Mouse (Mus musculus): ENCODE measurements around the gene Hoxc6. TPM values are rescaled to one million over a fixed set of nuclear protein-coding genes. Genes with fewer than 3 reads are reported as not detected.

The Hoxc6 gene
- polyA plus RNA-seq, 1 experiment from 2014 or later: 0.09 TPM

DNA sequence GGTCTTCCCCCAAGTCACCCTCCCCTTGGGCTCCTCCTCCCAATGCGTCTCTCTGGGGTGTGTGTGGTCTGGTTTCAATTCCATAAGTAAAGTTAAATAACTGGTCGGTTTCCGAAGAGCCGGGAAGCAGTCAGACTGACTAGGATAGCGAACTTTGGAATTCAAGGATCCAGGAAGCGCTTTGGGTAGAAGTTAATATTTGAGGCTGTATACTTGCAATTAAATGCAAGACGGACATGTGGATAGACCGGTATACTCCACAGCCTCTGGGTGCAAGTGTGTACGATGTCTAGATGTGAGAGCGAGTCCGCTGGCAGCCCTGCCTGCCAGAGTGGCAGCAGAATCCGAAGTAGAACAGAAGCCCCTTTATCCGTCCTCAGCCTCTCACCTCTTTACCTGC lies 35.6 kb upstream of the Hoxc6 start:
- Histone ChIP-seq H3K27ac (replicated peaks) (no peak overlapping the region), H3K4me1 (replicated peaks) (no peaks in the 10 kb centered on the region; the same call in 1 of the 2 replicates), H3K27me3 (peaks cover 98% of the 10 kb centered on the region), H3K36me3 (replicated peaks) (no peaks in the 10 kb centered on the region), H3K4me2 (no peak overlapping the region), H3K9ac (no peak overlapping the region), H3K4me3 (replicated peaks) (no peak overlapping the region), H3K9me3 (replicated peaks) (no peaks in the 10 kb centered on the region)
- 3% methylated on average over 13 of the region's 13 CpGs for WGBS (ENCODE audit: insufficient replicate concordance)
- ATAC-seq (ENCODE audit: insufficient read depth): no peak

DNA sequence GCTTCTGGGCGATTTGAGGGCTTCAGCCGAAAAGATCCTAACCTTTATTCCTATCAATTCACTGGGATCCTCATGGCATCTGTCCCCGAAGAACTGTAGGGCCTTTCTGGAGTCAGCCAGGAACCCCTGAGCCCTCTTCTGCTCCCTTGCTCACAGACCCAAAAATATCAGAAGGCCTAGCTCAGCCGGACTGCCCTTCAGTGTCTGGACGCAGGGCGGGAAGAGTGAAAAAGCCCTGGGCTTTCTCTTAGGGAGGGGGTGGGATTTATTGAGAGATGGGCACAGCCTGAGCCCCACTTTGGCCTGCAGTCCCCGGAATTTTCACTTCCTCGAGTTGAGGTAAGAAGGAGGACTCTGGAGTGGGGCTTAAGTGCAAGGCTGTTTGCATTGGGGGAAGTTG lies 34.8 kb upstream of the Hoxc6 start:
- H3K4me1 ChIP-seq (replicated peaks): no peaks in the 10 kb centered on the region; the same call in 1 of the 2 replicates
- H3K27ac ChIP-seq (replicated peaks): no peak overlapping the region
- peaks cover 97% of the 10 kb centered on the region for H3K27me3 ChIP-seq
- no peak overlapping the region for H3K4me3 ChIP-seq (replicated peaks)
- H3K9me3 ChIP-seq (replicated peaks): no peaks in the 10 kb centered on the region
- no peak overlapping the region for H3K9ac ChIP-seq
- WGBS (ENCODE audit: insufficient replicate concordance): 5% methylated on average over 8 of the region's 8 CpGs
- H3K4me2 ChIP-seq: no peak overlapping the region
- no peak for ATAC-seq (ENCODE audit: insufficient read depth)
- no peaks in the 10 kb centered on the region for H3K36me3 ChIP-seq (replicated peaks)

DNA sequence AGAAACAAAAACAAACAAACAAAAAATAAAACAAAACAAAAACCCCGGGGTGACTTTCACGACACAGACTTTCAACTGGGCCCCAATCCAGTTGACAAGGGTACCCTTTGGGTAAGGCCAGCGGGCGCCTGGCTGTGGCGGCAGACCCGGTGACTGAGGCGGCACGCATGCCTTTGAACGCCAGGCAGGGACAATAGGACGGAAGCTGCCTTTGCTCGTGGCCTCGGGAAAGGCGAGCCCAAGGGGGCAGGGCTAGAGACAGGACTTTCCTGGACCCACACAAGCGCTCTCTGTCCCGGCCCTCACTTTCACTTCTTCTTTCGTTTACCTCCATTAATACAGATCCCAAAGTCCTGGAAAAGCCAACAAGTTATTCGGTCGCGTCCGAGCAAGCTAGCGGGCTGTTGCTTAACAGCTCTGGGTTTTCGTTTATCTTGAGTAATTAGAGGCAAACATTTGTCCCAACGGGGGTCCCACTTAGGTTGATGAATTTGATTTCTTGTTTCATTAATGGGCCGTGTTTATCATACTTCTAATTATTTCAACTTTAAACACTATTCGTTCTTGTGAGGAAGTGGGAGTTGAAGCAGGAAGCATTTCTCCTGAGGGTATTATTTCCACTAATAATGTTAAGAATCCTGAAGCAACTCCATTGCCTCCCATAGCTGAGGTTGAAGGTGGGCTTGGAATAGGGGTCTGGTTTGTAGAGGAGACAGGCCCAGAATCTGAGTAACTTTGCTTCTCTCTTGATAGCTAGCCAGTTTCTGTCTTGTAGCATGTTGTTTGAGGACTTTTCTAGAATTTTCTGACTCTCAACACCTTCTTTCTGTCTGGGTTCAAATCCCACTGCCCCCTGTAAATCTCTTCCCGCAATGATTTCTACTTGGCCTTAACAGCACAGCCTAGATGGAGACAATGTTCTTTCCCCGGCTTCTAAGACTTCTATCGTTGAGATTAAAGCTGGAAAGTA lies 34.1 kb upstream of the Hoxc6 start:
- no peak for ATAC-seq (ENCODE audit: insufficient read depth)
- H3K4me1 ChIP-seq (replicated peaks): no peaks in the 10 kb centered on the region; the same call in 1 of the 2 replicates
- H3K27ac ChIP-seq (replicated peaks): no peak overlapping the region

DNA sequence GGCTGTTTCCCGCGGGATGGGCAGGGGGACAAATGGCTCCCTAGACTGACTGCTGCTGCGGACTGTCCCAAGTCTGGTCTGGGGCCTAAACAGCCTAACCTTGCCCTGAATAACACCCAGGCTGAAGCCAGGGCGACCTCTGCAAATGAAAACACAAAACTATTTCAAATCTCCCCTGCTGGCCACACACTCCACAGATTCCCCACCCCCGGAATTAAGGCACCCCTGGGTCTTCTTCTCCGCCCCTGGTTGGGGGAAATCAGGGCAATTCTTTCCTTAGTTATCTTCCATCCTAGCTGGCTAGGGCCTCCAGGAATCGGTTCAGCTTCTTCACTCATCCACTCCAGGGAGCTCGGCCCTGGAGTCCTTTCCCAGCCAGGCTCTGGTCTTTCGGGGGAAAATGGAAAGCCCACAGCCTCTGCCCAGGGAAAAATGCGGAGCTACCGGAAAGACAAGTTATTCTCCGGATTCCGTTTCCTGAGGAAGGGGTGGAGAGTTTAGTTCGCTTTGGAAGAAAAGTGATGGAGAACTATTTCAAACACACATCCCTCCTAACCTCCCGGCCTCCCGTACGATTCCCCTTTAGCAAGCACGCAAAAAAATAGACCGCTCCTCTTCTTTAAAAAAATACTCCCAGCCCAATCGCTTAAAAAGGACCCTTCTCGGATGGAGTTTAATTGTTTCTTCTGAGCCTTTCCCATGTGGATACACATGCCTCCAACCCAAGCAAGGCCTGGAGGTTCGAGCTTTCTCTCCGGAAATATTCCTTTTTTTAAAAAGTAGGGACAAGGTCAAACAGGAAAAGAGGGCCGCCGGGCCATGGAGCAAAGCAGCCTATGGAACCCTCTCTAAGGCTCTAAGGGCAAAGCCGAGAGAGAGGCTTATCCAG lies 32.8 kb upstream of the Hoxc6 start:
- H3K27me3 ChIP-seq: peaks cover 98% of the 10 kb centered on the region
- no peaks in the 10 kb centered on the region for H3K36me3 ChIP-seq (replicated peaks)
- H3K4me1 ChIP-seq (replicated peaks): no peaks in the 10 kb centered on the region; the same call in 1 of the 2 replicates
- ATAC-seq (ENCODE audit: insufficient read depth): no peak
- no peak overlapping the region for H3K9ac ChIP-seq
- H3K27ac ChIP-seq (replicated peaks): no peak overlapping the region
- 3% methylated on average over 26 of the region's 26 CpGs for WGBS (ENCODE audit: insufficient replicate concordance)
- H3K4me3 ChIP-seq (replicated peaks): no peak overlapping the region
- no peak overlapping the region for H3K4me2 ChIP-seq
- no peaks in the 10 kb centered on the region for H3K9me3 ChIP-seq (replicated peaks)

More for the DNA sequence above, 34.1 kb upstream of the Hoxc6 start:
- H3K36me3 ChIP-seq (replicated peaks): no peaks in the 10 kb centered on the region
- peaks cover 97% of the 10 kb centered on the region for H3K27me3 ChIP-seq
- WGBS (ENCODE audit: insufficient replicate concordance): 2% methylated on average over 28 of the region's 28 CpGs
- H3K4me2 ChIP-seq: no peak overlapping the region
- no peaks in the 10 kb centered on the region for H3K9me3 ChIP-seq (replicated peaks)
- H3K9ac ChIP-seq: no peak overlapping the region
- H3K4me3 ChIP-seq (replicated peaks): no peak overlapping the region

DNA sequence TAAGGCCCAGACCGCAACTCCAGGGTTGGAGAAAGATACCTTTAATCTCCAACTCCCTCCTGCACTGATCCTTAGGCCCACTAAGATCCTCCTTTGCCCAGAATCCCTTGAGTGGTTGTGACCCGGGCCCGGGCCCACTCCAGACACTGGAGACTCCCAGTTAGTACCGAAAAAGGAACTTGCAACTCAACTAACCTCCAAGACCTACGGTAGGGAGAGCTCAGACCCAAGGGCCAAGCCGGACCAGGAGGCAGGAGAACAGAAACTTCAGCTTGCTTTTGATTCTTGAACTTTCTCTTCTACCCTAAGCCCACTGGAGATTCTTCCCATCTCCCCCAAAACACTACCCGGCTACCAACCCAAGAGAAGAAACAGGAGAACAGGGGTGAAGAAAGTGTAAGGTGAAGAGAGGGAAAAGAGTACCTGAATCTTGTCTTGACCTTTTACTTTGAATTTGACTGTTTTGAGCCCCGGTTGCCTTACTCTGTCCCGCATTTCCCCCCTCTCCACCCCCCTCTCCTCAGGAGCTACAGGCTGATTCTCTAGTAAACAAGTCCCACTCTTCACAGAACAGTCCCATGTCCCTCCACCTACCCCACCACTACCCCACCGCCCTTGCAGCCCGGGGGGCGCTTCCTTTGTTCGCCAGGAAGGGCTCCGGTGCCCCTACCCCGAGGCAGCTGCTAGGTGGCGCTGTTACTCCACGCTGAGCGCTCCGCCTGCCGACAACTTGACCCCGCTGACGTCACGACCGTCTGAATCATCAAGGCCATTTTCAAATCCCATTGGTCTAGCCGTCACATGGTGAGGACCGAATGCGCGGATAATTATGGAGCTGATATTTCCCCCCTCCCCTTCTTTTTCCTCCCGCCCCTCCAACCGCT lies 31.9 kb upstream of the Hoxc6 start:
- ATAC-seq (ENCODE audit: insufficient read depth): no peak
- peaks cover 98% of the 10 kb centered on the region for H3K27me3 ChIP-seq

DNA sequence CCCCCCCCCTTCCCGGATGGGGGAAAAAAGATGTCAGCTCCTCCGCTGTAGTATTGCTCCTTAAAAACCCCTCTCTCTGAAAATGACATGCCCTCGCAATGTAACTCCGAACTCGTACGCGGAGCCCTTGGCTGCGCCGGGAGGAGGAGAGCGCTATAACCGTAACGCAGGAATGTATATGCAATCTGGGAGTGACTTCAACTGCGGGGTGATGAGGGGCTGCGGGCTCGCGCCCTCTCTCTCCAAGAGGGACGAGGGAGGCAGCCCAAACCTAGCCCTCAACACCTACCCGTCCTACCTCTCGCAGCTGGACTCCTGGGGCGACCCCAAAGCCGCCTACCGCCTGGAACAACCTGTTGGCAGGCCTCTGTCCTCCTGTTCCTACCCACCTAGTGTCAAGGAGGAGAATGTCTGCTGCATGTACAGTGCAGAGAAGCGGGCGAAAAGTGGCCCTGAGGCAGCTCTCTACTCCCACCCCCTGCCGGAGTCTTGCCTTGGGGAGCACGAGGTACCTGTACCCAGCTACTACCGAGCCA lies 31.2 kb upstream of the Hoxc6 start, which contains the start of gene Hoxc10:
Gene Hoxc10, plus strand, starts transcription at position 21 of the 536 bp plus-strand sequence.
- H3K36me3 ChIP-seq (replicated peaks): no peaks in the 10 kb centered on the region
- H3K4me1 ChIP-seq (replicated peaks): no peaks in the 10 kb centered on the region; the same call in 1 of the 2 replicates
- 3% methylated on average over 27 of the region's 27 CpGs for WGBS (ENCODE audit: insufficient replicate concordance)
- ATAC-seq (ENCODE audit: insufficient read depth): no peak
- H3K4me2 ChIP-seq: no peak within 1 kb of the TSS
- no peaks in the 10 kb centered on the region for H3K9me3 ChIP-seq (replicated peaks)
- no peak within 1 kb of the TSS for H3K9ac ChIP-seq
- H3K27me3 ChIP-seq: peaks cover 98% of the 10 kb centered on the region
- no peak within 1 kb of the TSS for H3K4me3 ChIP-seq (replicated peaks)
- no peak within 1 kb of the TSS for H3K27ac ChIP-seq (replicated peaks)

More for the DNA sequence above, 31.9 kb upstream of the Hoxc6 start:
- 4% methylated on average over 30 of the region's 30 CpGs for WGBS (ENCODE audit: insufficient replicate concordance)
- Histone ChIP-seq H3K36me3 (replicated peaks) (no peaks in the 10 kb centered on the region), H3K9me3 (replicated peaks) (no peaks in the 10 kb centered on the region), H3K27ac (replicated peaks) (no peak overlapping the region), H3K4me2 (no peak overlapping the region), H3K4me1 (replicated peaks) (no peaks in the 10 kb centered on the region; the same call in 1 of the 2 replicates), H3K9ac (no peak overlapping the region), H3K4me3 (replicated peaks) (no peak overlapping the region)

DNA sequence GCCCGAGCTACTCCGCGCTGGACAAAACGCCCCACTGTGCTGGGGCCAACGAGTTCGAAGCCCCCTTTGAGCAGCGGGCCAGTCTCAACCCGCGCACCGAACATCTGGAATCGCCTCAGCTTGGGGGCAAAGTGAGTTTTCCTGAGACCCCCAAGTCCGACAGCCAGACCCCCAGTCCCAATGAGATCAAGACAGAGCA lies 30.8 kb upstream of the Hoxc6 start, which contains the start of gene Hoxc5:
Gene Hoxc5, plus strand, starts transcription at position 132 of the 199 bp plus-strand sequence.
- no peak within 1 kb of the TSS for H3K4me2 ChIP-seq
- no peaks in the 10 kb centered on the region for H3K9me3 ChIP-seq (replicated peaks)
- H3K27me3 ChIP-seq: peaks cover 99% of the 10 kb centered on the region
- H3K4me1 ChIP-seq (replicated peaks): no peaks in the 10 kb centered on the region; the same call in 1 of the 2 replicates
- no peak within 1 kb of the TSS for H3K27ac ChIP-seq (replicated peaks)
- H3K4me3 ChIP-seq (replicated peaks): no peak within 1 kb of the TSS
- H3K36me3 ChIP-seq (replicated peaks): no peaks in the 10 kb centered on the region
- WGBS (ENCODE audit: insufficient replicate concordance): 4% methylated on average over 12 of the region's 12 CpGs
- no peak within 1 kb of the TSS for H3K9ac ChIP-seq
- no peak for ATAC-seq (ENCODE audit: insufficient read depth)

DNA sequence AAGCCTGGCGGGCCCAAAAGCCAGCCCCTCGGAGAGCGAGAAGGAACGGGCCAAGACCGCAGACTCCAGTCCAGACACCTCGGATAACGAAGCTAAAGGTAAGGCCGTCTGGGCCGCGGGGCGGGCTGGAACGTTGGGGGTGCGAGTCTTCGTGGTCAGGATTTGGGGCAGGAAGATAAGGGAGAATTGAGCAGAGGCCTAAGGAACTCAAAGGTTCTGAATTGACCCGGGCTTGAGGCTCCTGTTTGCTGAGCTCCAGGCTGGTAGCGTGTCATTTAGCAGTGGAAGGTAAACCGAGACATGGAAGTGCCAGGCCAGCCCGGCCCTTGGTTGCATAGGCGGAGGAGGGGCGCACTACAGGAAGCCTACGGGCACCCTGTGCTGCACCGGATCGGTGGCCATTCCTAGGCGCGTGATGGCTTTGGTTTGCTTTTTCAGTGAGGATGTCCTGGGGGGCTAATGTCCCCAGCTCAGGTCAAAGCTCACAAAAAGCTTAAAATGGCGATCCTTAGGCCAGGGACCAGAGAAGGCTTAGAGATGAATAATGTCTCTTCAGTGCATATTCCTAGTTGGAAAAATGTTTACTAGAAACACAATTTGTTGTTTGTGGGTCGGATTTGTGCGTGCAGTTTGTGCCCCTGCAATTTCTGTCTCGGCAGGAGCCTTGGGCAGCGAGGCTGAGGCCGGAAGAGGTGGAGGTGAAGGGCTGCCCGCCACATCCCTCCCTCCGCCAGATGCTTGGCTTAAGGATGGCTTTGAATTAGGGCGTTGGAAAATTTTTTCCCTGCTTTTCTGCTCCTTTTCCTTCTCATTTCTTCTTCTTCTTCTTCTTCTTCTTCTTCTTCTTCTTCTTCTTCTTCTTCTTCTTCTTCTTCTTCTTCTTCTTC lies 30.3 kb upstream of the Hoxc6 start:
- Histone ChIP-seq H3K27me3 (peaks cover 99% of the 10 kb centered on the region), H3K4me1 (replicated peaks) (no peaks in the 10 kb centered on the region; the same call in 1 of the 2 replicates), H3K9me3 (replicated peaks) (no peaks in the 10 kb centered on the region), H3K36me3 (replicated peaks) (no peaks in the 10 kb centered on the region), H3K27ac (replicated peaks) (no peak overlapping the region), H3K4me3 (replicated peaks) (no peak overlapping the region), H3K9ac (no peak overlapping the region), H3K4me2 (no peak overlapping the region)
- WGBS (ENCODE audit: insufficient replicate concordance): 3% methylated on average over 34 of the region's 34 CpGs
- no peak for ATAC-seq (ENCODE audit: insufficient read depth)

DNA sequence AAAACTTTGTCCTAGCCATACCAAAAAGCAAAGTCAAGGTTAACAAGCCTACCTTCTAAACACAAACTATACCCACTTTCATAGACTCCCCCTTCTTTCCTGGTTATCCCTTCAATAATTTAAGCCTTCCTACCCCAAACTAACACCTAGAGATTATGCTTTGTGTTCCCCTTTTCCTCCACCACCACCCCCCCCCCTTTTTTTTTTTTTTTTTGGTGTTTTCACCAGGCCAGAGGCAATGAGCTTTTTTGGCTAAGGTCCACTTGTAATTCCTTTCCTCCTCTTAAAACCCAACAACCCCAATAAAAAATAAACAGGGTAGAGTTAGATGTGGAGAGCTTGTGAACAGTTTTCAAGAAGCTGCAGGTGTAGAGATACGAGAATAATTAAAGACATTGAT lies 28.8 kb upstream of the Hoxc6 start:
- no peak overlapping the region for H3K4me3 ChIP-seq (replicated peaks)
- no peak overlapping the region for H3K9ac ChIP-seq
- H3K27me3 ChIP-seq: peaks cover 99% of the 10 kb centered on the region
- no peak overlapping the region for H3K4me2 ChIP-seq
- H3K9me3 ChIP-seq (replicated peaks): no peaks in the 10 kb centered on the region
- no peak for ATAC-seq (ENCODE audit: insufficient read depth)
- H3K27ac ChIP-seq (replicated peaks): no peak overlapping the region
- H3K4me1 ChIP-seq (replicated peaks): no peaks in the 10 kb centered on the region; the same call in 1 of the 2 replicates
- 14% methylated on average over 1 of the region's 1 CpGs for WGBS (ENCODE audit: insufficient replicate concordance)
- H3K36me3 ChIP-seq (replicated peaks): no peaks in the 10 kb centered on the region

Data from liver, embryonic 15.5 days (tissue).